Mouse (Mus musculus): ENCODE data around the gene Nqo1. TPM values are rescaled to one million over a fixed set of nuclear protein-coding genes. Genes with fewer than 3 reads are reported as not detected.

Nqo1 gene
- polyA plus RNA-seq (2015; fragmentation: Illumina TruSeq; extraction: RNeasy Lipid Tissue Mini Kit (QIAGEN cat#74804); ENCODE audit: low read depth, low replicate concordance): 9.0 TPM

GRCm38 (mm10) chr8:107403038-107403781, at the start of gene Nqo1:
Gene Nqo1, minus strand, starts transcription at chr8:107403206.

GRCm38 (mm10) chr8:107435962-107436831, 33.2 kb upstream of the Nqo1 start, which contains the start of gene Wwp2:
Gene Wwp2, plus strand, starts transcription at chr8:107436365.

GRCm38 (mm10) chr8:107424597-107425229, 21.7 kb upstream of the Nqo1 start, which contains the start of gene Nob1:
Gene Nob1, minus strand, starts transcription at chr8:107425051.

Other genes with a start within 250 kb of the Nqo1 start
- gene Nfat5, start 109.7 kb downstream of the Nqo1 start, polyA plus RNA-seq (2015; fragmentation: Illumina TruSeq; extraction: RNeasy Lipid Tissue Mini Kit (QIAGEN cat#74804); ENCODE audit: low read depth, low replicate concordance): 27.3 TPM
- gene Nob1, start 21.8 kb upstream of the Nqo1 start, polyA plus RNA-seq (2015; fragmentation: Illumina TruSeq; extraction: RNeasy Lipid Tissue Mini Kit (QIAGEN cat#74804); ENCODE audit: low read depth, low replicate concordance): 34.7 TPM
- 23.6 TPM for gene Wwp2, start 33.2 kb upstream of the Nqo1 start, polyA plus RNA-seq (2015; fragmentation: Illumina TruSeq; extraction: RNeasy Lipid Tissue Mini Kit (QIAGEN cat#74804); ENCODE audit: low read depth, low replicate concordance)
- 160 TPM for gene Psmd7, start 185.3 kb upstream of the Nqo1 start, polyA plus RNA-seq (2015; fragmentation: Illumina TruSeq; extraction: RNeasy Lipid Tissue Mini Kit (QIAGEN cat#74804); ENCODE audit: low read depth, low replicate concordance)

All from brain, adult 10 weeks (tissue).